Mouse (Mus musculus) liver, embryonic 14.5 days (tissue): ENCODE results near the gene Saxo1. TPM values are rescaled to one million over a fixed set of nuclear protein-coding genes. Genes with fewer than 3 reads are reported as not detected.

Source experiments
- ATAC-seq: fragments of 200-750 bp; cut with Nextera tagmentation; 2 replicates; pipeline ENCODE4 v1.8.0; 2017; ENCODE audit warnings: moderate number of reproducible peaks, mild to moderate bottlenecking, moderate library complexity; ENCODE audit not compliant: insufficient read depth
- DNase-seq, 3 experiments: peaks; one replicate each; pipeline ENCODE4 v3.0.0-alpha.2; 2012 to 2013; ENCODE audit warnings: low read depth in 3 of 3, low spot score in 3 of 3
- H3K27ac ChIP-seq: fragments of 300-500 bp; sonication (generic); 2 replicates; pipeline ENCODE4 v1.5.1; 2014; ENCODE audit warnings: moderate library complexity, mild to moderate bottlenecking, control low read depth, inconsistent platforms
- H3K27me3 ChIP-seq: fragments of 300-500 bp; sonication (generic); 2 replicates; pipeline ENCODE4 v1.6.1; 2014; ENCODE audit warnings: mild to moderate bottlenecking, low read length, moderate library complexity; ENCODE audit not compliant: control insufficient read depth, insufficient read depth
- H3K36me3 ChIP-seq: fragments of 300-500 bp; sonication (generic); replicated peaks from 2 replicates; pipeline ENCODE4 v1.6.1; 2014; ENCODE audit warnings: low read depth; ENCODE audit not compliant: control insufficient read depth, insufficient read depth
- H3K4me1 ChIP-seq, 2 experiments: fragments of 200-500 bp in 1 of 2; fragments of 300-500 bp in 1 of 2; sonication (generic) in 1 of 2; replicated peaks; 2 replicates each; pipeline ENCODE4 v1.6.1; 2012 to 2014; ENCODE audit warnings: antibody characterized with exemption in 1 of 2, inconsistent platforms in 1 of 2, low read length in 1 of 2; ENCODE audit not compliant: control insufficient read depth in 2 of 2, insufficient read depth in 2 of 2
- H3K4me2 ChIP-seq: fragments of 300-500 bp; sonication (generic); 2 replicates; pipeline ENCODE4 v1.6.1; 2014; ENCODE audit warnings: low read depth, mild to moderate bottlenecking, control low read depth, moderate library complexity
- H3K4me3 ChIP-seq, 2 experiments: fragments of 200-500 bp in 1 of 2; fragments of 300-500 bp in 1 of 2; sonication (generic) in 1 of 2; 2 replicates each; pipeline ENCODE4 v1.5.1; 2012 to 2014; ENCODE audit warnings: low read depth in 2 of 2, low read length in 2 of 2, mild to moderate bottlenecking in 2 of 2, control low read depth in 1 of 2, inconsistent platforms in 1 of 2, moderate library complexity in 1 of 2; ENCODE audit not compliant: insufficient read depth in 1 of 2
- H3K9ac ChIP-seq: fragments of 300-500 bp; sonication (generic); replicated peaks from 2 replicates; pipeline ENCODE4 v1.6.1; 2014; ENCODE audit warnings: mild to moderate bottlenecking, control low read depth, moderate library complexity
- H3K9me3 ChIP-seq: fragments of 300-500 bp; sonication (generic); 2 replicates; pipeline ENCODE4 v1.6.1; 2016; ENCODE audit warnings: low read length, mixed read lengths; ENCODE audit not compliant: control insufficient read depth
- CTCF ChIP-seq: IDR thresholded peaks from 2 replicates; pipeline ENCODE4 v1.5.1; 2016; ENCODE audit warnings: antibody characterized with exemption, low read depth, control low read depth
- EP300 ChIP-seq: IDR thresholded peaks from 2 replicates; pipeline ENCODE4 v1.6.1; 2016; ENCODE audit warnings: antibody characterized with exemption, low read depth
- WGBS: fragments of 180-500 bp; shearing (Covaris S2); extraction: QIAGEN DNeasy Blood & Tissue Kit; methylation state at CpG from one replicate; pipeline ENCODE4 v1.1.7; 2014; ENCODE audit not compliant: insufficient replicate concordance; 5-methylcytosine and 5-hydroxymethylcytosine counted together
- polyA plus RNA-seq, 2 experiments: library from polyadenylated mRNA; depleted of rRNA in 1 of 2; stranded (reverse) in 1 of 2; unstranded in 1 of 2; fragments of >200 nt; fragmentation: Nextera tagmentation in 1 of 2; extraction: Ambion mirVana in 1 of 2; gene quantifications; 2 replicates each; pipeline versions ENCODE4 v1.2.1 to v1.2.3; 2012 to 2014

Saxo1 gene
- polyA plus RNA-seq, 2 experiments: not detected

- Histone ChIP-seq H3K36me3 (no peaks in the 10 kb centered on the region), H3K9ac (no peak overlapping the region), H3K27ac (no peak overlapping the region), H3K4me3 (no peak overlapping the region), H3K9me3 (no peaks in the 10 kb centered on the region), H3K4me2 (no peak overlapping the region), H3K4me1 (no peaks in the 10 kb centered on the region), H3K27me3 (no peaks in the 10 kb centered on the region)
- TF ChIP-seq EP300: no peak
- ATAC-seq (no peak), DNase-seq (no peak)
- 69% methylated on average over 12 of the region's 12 CpGs for WGBS
Measured at GRCm38 (mm10) chr4:86520695-86521094, 37.4 kb downstream of the Saxo1 start.

GRCm38 (mm10) chr4:86519953-86520352 lies 38.2 kb downstream of the Saxo1 start:
- WGBS: 74% methylated on average over 6 of the region's 6 CpGs
- DNase-seq: no peak
- no peaks in the 10 kb centered on the region for H3K9me3 ChIP-seq
- H3K4me3 ChIP-seq: no peak overlapping the region
- no peak overlapping the region for H3K4me2 ChIP-seq
- H3K9ac ChIP-seq: no peak overlapping the region
- no peaks in the 10 kb centered on the region for H3K4me1 ChIP-seq
- H3K27me3 ChIP-seq: no peaks in the 10 kb centered on the region
- no peak overlapping the region for H3K27ac ChIP-seq
- no peak for TF ChIP-seq CTCF
- no peak for TF ChIP-seq EP300
- no peaks in the 10 kb centered on the region for H3K36me3 ChIP-seq
- ATAC-seq: no peak

- no peaks in the 10 kb centered on the region for H3K36me3 ChIP-seq
- no peak overlapping the region for H3K4me3 ChIP-seq
- H3K27ac ChIP-seq: no peak overlapping the region
- 58% methylated on average over 6 of the region's 6 CpGs for WGBS
- H3K27me3 ChIP-seq: no peaks in the 10 kb centered on the region
- H3K4me2 ChIP-seq: no peak overlapping the region
- DNase-seq (no peak), ATAC-seq (no peak)
- TF ChIP-seq EP300 (no peak), CTCF (no peak)
- H3K4me1 ChIP-seq: no peaks in the 10 kb centered on the region
- no peaks in the 10 kb centered on the region for H3K9me3 ChIP-seq
- no peak overlapping the region for H3K9ac ChIP-seq
Measured at GRCm38 (mm10) chr4:86504656-86505055, 53.5 kb downstream of the Saxo1 start.

- Histone ChIP-seq H3K4me2 (no peak overlapping the region), H3K27me3 (no peaks in the 10 kb centered on the region), H3K9me3 (no peaks in the 10 kb centered on the region), H3K4me3 (no peak overlapping the region), H3K9ac (no peak overlapping the region), H3K27ac (no peak overlapping the region), H3K4me1 (no peaks in the 10 kb centered on the region), H3K36me3 (no peaks in the 10 kb centered on the region)
- ATAC-seq (no peak), DNase-seq (no peak)
- WGBS: 67% methylated on average over 1 of the region's 1 CpGs
- TF ChIP-seq CTCF (no peak), EP300 (no peak)
Measured at GRCm38 (mm10) chr4:86499561-86499960, 58.6 kb downstream of the Saxo1 start.

- ATAC-seq (no peak), DNase-seq (no peak)
- Histone ChIP-seq H3K4me1 (no peaks in the 10 kb centered on the region), H3K4me2 (no peak overlapping the region), H3K27me3 (no peaks in the 10 kb centered on the region), H3K36me3 (no peaks in the 10 kb centered on the region), H3K9me3 (no peaks in the 10 kb centered on the region), H3K9ac (no peak overlapping the region), H3K4me3 (no peak overlapping the region), H3K27ac (no peak overlapping the region)
- WGBS: 48% methylated on average over 5 of the region's 5 CpGs
- TF ChIP-seq EP300 (no peak), CTCF (no peak)
Measured at GRCm38 (mm10) chr4:86498754-86499153, 59.4 kb downstream of the Saxo1 start.
